Mouse (Mus musculus): Measurements from ENCODE around the gene Morc3.
A peak's percentile ranks its signal among the peaks of the same experiment; 100 is the strongest.

Gene Morc3

GRCm38 (mm10) chr16:93883423-93884085 lies 51.6 kb downstream of the Morc3 start, which contains the start of gene Chaf1b:
Gene Chaf1b, plus strand, starts transcription at chr16:93883901.
- peak; percentile 91 for ATAC-seq (ENCODE audit: low TSS enrichment)

DNA sequence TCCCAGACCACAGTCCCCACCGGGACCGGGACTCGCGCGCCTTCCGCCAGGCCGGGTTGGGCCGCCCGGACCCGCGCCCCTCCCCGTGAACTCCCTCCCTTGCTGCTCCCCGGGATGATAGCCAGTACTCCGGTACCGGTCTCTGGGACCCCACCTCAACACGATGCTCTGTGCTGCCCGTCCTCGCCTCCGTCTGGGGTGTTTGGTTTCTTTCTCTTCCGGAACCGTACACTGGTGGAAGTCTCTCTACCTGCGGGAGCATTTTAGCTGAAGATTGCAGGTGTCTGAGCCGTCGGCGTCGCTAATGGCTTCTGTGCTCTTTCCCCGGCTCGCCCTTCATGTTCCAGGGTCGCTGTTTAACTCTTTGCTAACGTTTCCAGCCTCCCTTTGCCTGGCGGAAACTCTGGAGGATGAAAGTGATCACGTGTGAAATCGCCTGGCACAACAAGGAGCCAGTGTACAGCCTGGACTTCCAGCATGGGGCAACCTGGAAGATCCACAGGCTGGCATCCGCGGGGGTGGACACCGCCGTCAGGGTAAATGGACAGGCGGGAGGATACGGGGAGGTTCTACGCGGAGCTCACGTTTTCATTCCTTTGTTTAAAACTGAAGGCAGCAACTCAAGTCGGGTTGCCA lies 52.3 kb downstream of the Morc3 start:
- ATAC-seq (ENCODE audit: low TSS enrichment): no peak; the same call in 1 of the 2 replicates

DNA sequence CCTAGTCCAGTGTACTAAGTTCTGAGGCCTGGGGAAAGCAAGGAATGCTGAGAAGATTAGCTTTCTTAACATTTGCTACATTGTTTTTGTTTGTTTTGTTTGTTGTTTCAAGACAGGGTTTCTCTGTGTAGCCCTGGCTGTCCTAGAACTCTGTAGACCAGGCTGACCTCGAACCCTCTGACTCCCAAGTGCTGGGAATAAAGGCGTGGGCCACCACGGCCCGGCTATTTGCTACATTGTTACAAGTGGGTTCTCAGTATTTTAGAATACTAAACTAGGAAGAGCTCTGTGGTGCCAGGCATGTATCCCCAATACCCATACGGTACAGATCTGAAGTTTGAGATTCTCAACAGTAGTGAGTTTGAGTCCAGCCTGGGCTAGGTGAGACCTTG lies 52.8 kb downstream of the Morc3 start:
- ATAC-seq (ENCODE audit: low TSS enrichment): no peak

- ATAC-seq (ENCODE audit: low TSS enrichment): no peak
Measured at GRCm38 (mm10) chr16:93888481-93888880, 56.6 kb downstream of the Morc3 start.

GRCm38 (mm10) chr16:93890948-93891604 lies 59.2 kb downstream of the Morc3 start:
- no peak for ATAC-seq (ENCODE audit: low TSS enrichment)

DNA sequence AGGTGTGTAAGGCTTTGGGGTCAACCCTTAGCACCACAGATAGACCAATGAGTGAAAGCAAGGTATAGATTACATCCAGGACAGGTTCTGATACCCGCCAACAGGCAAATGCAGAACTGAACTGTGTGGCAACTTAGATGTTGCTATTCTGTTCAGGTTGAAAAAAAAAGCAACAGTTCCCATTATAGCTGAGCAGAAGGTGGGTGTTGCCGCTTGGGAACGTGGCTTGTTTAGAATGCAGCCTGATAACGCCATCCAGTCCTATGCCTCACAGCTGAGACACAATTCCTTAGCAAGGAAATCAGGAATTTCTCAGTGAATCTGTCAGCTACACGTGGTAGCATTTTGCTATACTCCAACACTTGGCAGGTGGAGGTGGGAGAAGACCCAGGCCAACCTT lies 61.4 kb downstream of the Morc3 start:
- ATAC-seq (ENCODE audit: low TSS enrichment): peak; percentile 67

GRCm38 (mm10) chr16:93903027-93903426 lies 71.1 kb downstream of the Morc3 start:
- no peak for ATAC-seq (ENCODE audit: low TSS enrichment)

DNA sequence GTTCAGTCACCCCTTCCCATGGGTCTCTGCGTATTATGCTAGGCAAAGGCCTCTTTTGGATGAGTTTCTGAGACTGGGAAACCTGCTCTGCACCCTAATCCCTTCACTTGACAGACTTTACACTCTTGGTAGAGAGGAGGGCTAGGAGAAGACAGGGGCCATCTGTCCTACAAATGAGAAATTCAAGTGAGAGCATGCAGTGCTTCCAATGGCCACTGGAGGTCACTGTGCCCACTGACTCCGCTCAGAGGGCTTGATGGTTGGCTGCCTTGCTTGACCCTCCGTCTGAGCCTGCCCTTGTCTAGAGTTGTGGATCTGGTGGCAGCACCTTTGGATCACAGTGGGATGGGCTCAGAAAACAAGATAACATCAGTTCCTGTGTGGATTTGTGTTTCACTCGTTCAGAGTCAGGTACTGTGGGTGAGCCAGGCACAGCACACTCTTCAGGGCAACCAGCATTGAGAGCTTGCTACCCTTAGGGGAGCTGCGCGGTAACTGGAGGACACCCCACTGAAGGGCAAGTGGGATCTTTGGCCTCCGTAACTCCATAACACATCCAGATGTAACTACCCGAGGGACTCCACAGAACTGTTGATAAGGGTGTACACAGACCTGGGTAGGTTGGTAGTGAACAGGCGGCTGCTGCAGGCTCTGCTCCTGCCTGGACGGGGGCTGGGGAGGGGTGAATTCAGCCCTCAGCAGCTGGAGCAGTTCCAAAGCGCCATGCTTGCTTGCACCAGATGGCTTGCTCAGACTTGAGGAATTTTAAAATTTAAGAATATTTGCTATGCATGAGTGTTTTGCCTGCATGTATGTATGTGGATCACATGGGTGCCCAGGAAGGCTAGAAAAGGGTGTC lies 74.5 kb downstream of the Morc3 start:
- ATAC-seq (ENCODE audit: low TSS enrichment): peak; percentile 80

GRCm38 (mm10) chr16:93907761-93908160 lies 75.8 kb downstream of the Morc3 start:
- ATAC-seq (ENCODE audit: low TSS enrichment): no peak

DNA sequence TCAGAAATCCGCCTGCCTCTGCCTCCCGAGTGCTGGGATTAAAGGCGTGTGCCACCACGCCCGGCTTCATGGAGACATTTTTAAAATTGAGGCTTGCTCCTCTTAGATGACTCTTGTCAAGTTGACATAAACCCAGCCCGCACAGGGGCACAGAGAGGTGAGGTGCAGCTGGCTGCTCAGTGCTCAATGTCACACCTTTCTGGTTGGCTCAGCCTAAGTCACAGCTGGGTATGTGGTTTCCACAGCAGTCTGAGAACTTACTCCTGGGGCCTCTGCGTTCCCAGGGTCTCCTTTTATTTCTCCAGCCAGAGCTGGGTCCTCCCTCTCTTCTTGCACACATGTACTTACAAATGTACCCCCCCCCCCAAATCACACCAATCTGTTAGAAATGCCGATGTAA lies 76.3 kb downstream of the Morc3 start:
- no peak for ATAC-seq (ENCODE audit: low TSS enrichment)

GRCm38 (mm10) chr16:93909936-93910335 lies 78.0 kb downstream of the Morc3 start:
- no peak for ATAC-seq (ENCODE audit: low TSS enrichment)

GRCm38 (mm10) chr16:93910735-93911665 lies 79.1 kb downstream of the Morc3 start:
- no peak for ATAC-seq (ENCODE audit: low TSS enrichment)

- ATAC-seq (ENCODE audit: low TSS enrichment): peak; percentile 69; the same call in 1 of the 2 replicates
Measured at GRCm38 (mm10) chr16:93912158-93912557, 80.2 kb downstream of the Morc3 start.

GRCm38 (mm10) chr16:93912808-93913207 lies 80.9 kb downstream of the Morc3 start:
- ATAC-seq (ENCODE audit: low TSS enrichment): no peak

DNA sequence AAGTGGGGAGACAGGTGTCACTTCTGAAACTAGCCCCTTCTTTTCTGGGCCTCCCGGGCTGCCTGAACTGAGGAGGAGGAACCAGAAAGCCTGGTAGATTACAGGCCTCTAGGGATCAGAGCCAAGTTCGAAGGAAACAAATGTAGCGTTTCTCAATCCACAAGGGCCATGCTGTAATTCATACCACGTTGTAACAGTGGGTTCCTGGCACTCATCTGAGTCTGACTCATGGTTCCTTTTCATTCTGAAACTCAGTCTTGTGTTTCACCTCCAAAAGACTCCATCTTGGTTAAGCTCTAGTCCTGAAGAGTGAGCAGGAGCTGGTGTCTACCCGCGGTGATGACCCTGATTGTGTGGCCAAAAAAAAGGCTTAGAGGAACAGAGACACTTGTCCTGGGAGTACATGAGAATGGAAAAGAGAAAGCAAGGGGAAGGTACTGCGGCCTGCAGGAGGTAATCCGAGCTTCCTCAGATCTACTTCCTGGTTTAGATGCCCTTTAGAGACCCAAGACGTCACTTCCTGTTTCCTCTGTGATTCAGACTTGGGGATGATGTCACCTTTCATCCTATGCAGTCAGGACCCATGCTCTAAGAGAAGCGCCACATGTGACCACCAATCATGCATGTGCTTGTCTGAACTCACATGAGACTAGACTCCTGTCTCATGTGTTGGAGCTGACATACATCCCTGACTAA lies 82.1 kb downstream of the Morc3 start:
- peak; percentile 50; the same call in 1 of the 2 replicates for ATAC-seq (ENCODE audit: low TSS enrichment)

- ATAC-seq (ENCODE audit: low TSS enrichment): peak; percentile 60
Measured at GRCm38 (mm10) chr16:93915338-93915849, 83.5 kb downstream of the Morc3 start.

- ATAC-seq (ENCODE audit: low TSS enrichment): peak; percentile 78
Measured at GRCm38 (mm10) chr16:93917712-93918678, 86.1 kb downstream of the Morc3 start.

- ATAC-seq (ENCODE audit: low TSS enrichment): 0 out of 2 replicates have a peak, but pooled peaks have one; percentile 3
Measured at GRCm38 (mm10) chr16:93918679-93919060, 86.7 kb downstream of the Morc3 start.

DNA sequence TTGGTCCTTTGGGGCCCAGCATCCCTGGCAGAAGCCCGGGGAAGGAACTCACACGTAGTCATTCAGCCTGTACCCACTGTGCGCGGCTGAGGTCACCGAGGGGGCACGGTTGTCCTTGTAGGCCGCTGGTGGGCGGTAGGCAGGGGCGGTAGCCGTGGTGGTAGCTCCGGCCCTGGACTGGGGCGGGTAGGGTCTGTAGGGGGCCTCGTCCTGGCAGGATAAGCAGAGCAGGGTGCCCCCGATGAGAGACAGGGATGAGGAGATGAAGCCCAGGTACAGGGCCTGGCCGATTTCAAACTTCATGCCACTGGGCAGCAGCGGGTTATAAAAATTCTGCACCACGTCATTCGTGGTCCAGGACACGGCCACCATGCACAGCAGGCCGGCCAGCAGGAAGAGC lies 87.3 kb downstream of the Morc3 start:
- no peak for ATAC-seq (ENCODE audit: low TSS enrichment)
